Mouse (Mus musculus): ENCODE measurements at regions not wholly inside any gene's neighbourhood (a gene's known extent, or its start where the extent isn't known, plus 50 kb on each side); places are given as distances from the start of the nearest gene placed in this dataset.

- ATAC-seq (ENCODE audit: poor library complexity, severe bottlenecking) = no peak
Observed at GRCm38 (mm10) chr16:73835715-73836440, 575.7 kb downstream of the Robo2 start.

DNA sequence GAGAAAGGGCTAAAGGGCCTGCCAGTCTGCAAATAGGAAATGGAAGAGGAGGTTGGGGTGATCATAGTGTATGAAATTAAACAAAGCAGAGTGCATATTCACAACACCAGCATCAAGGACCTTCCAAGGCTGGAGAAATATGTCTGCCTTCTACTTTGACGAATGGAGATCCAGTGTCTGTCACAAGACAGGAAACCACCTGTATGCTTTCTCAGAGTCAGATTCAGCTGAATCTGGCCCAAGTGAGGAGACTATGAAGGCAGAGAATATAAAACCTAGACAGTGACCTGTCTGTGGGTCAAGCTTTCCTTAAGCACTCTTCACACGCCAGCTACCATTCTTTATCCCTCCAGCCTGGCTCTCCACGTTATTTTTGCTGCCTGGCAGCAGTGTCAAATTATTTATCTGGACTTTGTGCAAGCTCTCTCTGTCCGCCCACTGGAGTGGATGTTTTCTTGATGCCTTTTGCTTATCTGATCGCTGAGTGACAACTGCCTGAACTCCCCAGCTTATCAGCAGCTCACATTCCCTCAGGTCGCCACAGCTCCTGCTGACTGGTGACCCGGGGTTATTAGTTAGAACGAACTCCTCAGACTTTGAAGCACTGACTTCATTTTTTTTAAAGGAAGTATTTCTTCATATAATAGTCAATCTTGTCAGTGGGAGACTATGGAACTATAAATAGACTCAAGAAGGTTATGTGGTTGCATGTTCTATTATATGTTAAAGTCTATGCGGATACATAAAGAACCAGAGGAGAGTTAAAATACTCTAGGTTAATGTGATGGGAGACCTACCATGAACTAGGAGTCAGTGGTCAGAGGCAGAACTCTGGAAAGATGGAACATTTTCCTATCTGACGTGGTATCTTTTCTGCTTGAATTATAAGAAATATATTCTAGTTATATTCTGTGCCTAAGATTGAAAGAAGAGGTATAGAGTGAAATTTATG is 590.0 kb downstream of the Robo2 start:
- ATAC-seq (ENCODE audit: poor library complexity, severe bottlenecking) = peak; percentile 62

GRCm38 (mm10) chr16:73804572-73804971 is 607.1 kb downstream of the Robo2 start:
- ATAC-seq (ENCODE audit: poor library complexity, severe bottlenecking) = no peak

DNA sequence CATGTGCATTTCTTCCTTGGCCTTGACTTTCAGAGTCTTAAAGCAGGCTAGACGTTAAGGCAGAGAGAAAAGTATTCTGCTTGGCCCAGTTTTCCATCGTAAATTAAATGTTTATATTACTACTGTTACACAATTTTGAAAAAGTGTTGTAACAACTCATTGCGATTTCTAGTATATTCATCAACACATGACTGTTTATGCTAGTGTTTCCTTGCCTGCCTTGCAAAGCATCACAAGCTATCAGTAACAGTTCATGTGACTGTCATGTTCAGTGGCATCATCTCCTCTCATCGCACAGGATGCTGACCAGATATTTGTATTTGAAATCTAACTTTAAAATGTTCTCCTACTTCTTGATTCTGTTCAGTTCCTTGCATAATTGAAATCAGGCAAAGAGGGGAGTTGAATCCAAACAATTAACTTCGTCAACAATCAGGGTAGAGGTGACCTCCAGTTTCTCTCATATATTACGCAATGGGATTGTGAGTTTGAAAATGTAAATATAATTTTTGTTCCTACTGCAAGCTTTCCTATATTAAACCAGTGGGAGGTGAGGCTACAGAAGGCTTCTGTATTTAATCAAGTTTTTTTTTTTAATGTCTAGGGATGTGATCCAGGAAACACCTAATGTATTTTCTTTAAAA is 615.0 kb downstream of the Robo2 start:
- no peak for ATAC-seq (ENCODE audit: poor library complexity, severe bottlenecking)

DNA sequence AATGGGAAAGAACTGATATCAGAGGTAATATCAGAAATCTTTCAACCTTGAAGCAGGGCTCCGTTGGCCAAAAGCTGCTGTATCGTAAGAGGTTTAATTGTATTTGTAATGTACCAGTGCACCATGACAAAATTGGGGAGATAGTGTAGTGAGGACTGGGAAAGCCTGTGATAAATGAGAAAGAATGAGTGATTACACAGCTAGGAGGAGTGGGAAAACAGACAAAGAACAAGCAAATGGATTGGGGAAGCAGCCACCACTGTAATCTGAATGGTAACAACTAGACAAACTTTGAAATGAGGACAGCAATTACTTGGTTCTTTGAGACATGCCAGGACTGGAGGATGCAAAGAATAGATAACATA is 626.6 kb downstream of the Robo2 start:
- no peak for ATAC-seq (ENCODE audit: poor library complexity, severe bottlenecking)

DNA sequence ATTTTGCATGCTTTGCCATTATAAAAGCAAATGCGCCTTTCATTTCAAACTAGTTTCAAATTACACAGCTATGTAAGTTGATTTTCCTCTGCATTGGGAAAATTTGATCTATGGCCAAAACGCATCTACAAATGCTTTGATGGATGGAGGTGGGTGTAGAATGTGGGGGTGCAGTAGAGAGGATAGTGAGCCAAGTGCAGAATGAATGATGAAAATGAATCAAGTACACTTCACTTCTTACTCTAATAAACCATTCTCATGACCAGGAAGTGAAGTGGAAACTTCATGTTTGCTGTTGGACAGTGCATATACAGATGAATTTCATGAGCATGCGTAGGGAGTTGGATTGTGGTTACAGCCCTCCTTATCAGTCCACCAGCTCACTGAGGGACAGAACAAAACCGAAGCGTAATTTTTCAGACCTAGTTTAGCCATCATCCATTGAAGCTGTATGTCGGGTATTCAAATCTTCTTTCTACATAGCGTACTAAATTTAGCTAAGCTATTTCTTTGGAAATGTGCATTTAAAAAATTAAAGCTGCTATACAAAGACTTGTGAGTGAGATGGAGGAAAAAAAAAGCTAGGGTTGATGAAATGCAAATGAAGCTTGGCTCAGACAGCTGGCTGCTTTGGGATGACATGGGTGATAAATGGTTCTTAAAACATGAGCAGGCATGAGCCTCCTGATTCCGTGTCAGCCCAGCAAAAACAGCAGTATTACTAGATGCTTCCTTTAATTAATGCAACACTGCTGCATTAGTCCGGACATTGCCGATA is 627.1 kb downstream of the Robo2 start:
- no peak for ATAC-seq (ENCODE audit: poor library complexity, severe bottlenecking)

DNA sequence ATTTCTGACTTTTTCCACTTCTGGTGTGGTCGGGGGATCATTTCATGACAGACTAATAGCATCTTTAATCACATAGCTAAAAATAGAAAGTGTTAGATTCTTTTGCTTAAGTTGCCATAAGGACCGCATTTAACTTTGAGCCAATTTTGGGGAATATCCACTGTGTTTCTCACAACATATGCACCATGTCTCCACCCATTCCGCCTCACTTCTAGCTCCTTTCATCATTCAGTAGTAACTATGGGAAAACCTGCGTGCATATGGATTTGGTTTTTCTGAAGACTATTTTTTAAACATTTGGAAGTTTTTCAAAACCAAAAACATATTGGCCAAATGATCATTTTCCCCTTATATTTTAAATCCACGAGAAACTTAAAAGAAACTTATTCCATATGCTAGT is 639.2 kb downstream of the Robo2 start:
- ATAC-seq (ENCODE audit: poor library complexity, severe bottlenecking) = no peak

GRCm38 (mm10) chr16:73770440-73770856 is 641.2 kb downstream of the Robo2 start:
- ATAC-seq (ENCODE audit: poor library complexity, severe bottlenecking) = peak; percentile 70

- ATAC-seq (ENCODE audit: poor library complexity, severe bottlenecking) = peak; percentile 71
Observed at GRCm38 (mm10) chr16:73769729-73770128, 641.9 kb downstream of the Robo2 start.

DNA sequence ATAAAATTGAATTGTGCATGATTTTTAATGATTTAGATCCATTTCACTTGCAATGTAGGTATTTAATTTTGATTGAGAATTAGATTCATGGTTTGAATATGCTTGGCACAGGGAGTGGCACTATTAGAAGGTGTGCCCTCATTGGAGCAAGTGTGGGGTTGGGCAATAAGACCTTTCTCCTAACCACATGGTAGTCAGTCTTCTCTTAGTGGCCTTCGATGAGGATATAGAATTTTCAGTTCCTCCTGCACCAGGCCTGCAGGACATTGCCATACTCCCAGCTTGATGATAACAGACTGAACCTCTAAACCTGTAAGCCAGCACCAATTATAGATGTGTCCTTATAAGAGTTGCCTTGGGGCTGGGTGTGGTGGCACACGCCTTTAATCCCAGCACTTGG is 642.9 kb downstream of the Robo2 start:
- peak; percentile 74 for ATAC-seq (ENCODE audit: poor library complexity, severe bottlenecking)

DNA sequence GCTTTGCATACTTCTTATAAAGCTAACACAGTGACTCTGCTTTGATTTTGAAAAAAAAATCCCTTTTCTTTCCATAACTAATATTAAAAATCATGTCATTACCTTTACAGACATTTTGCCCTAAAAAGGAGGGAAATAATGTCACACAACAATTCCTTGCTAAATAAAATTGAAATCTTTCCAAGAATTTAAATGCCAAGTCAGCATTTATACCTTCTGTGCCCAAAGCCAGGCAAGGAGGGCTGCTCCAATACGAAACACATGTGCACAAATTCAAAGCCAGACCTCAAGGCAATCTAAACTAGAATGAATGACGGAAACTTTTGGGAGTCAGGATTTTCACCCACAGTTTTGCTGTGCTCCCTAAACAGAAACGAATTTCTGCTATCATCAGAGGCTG is 646.4 kb downstream of the Robo2 start:
- no peak for ATAC-seq (ENCODE audit: poor library complexity, severe bottlenecking)

GRCm38 (mm10) chr16:73760921-73761320 is 650.7 kb downstream of the Robo2 start:
- no peak for ATAC-seq (ENCODE audit: poor library complexity, severe bottlenecking)

- no peak for ATAC-seq (ENCODE audit: poor library complexity, severe bottlenecking)
Observed at GRCm38 (mm10) chr16:73758872-73759271, 652.8 kb downstream of the Robo2 start.

- ATAC-seq (ENCODE audit: poor library complexity, severe bottlenecking) = no peak
Observed at GRCm38 (mm10) chr16:73754302-73754701, 657.3 kb downstream of the Robo2 start.

DNA sequence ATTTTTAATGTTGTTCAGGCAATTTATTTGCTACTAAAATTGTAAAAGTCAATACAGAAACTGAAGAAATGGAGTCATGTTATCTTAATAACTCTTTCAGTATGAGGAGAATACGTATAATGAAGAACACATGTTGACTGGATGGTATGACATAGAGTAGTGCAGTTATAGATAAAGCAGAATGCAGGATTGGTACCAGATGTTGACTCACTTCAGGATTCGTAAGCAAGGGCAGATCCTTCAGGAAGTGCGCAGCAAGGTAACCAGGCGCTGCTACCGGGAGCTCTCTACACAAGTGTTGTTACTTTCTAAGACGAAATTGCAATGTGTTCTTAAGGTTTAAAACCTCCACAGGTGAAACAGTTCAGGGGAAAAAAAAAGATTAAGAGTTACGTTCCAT is 683.3 kb downstream of the Robo2 start:
- no peak for ATAC-seq (ENCODE audit: poor library complexity, severe bottlenecking)

- no peak for ATAC-seq (ENCODE audit: poor library complexity, severe bottlenecking)
Observed at GRCm38 (mm10) chr16:73719691-73720090, 691.9 kb downstream of the Robo2 start.

DNA sequence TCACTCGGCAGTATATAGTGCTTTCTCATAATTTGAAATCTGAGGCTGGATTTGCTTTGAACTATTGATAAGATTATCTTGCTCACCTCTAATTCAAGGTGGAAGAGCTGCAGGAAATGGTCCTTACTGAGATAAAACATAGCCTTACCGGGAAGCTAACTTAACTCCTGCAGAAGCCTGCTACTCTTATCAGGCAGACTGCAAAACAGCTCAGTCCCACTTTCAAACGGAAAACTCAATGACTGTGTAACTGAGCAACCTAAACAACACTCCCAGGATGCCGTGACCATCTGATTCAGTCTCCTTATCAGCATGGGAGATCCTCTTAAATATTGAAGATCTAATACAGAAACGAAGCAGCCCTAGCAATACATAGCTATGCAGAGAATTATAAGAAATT is 695.3 kb downstream of the Robo2 start:
- no peak for ATAC-seq (ENCODE audit: poor library complexity, severe bottlenecking)

GRCm38 (mm10) chr16:73707051-73707450 is 704.6 kb downstream of the Robo2 start:
- no peak for ATAC-seq (ENCODE audit: poor library complexity, severe bottlenecking)

- ATAC-seq (ENCODE audit: poor library complexity, severe bottlenecking) = no peak
Observed at GRCm38 (mm10) chr16:73689274-73689673, 722.4 kb downstream of the Robo2 start.

DNA sequence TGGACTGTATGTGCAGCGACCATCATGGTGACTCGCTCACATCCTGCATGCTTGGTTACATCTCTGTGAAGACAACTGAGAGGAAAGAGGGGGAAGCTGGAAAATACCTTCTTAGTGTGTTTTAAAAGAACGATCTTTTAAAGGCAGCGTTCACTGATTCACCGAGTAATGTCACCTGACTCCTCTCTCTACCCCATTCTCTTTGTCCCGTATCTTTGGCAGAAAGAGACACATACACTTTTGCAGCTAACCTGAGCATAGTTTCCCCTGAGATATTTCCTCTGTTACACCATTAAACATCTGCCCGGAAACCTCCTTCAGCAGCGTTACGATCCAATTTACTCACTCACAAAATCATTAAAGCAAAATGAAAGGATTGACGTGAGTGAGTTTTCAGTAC is 731.8 kb downstream of the Robo2 start:
- no peak for ATAC-seq (ENCODE audit: poor library complexity, severe bottlenecking)

DNA sequence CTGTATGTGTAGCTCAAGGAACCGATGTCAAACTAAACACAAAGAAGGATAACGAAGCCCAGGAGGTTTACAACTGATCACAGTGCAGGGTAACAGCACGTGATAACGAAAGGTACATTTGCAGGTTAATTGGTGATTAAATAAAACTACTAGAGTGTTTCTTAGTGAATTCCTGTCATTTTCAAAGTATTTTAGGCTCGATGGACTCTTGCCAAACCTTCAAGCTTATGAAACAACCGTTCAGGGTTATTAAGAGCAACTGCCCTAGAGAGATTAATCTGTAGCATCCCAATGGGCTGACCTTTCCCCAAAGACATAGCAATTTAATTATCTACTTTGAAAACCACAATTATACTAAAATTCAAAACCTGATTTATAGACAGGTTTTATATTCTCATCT is 741.1 kb downstream of the Robo2 start:
- ATAC-seq (ENCODE audit: poor library complexity, severe bottlenecking) = no peak

Measured in megakaryocyte, adult 5-6 weeks (primary cell).